In the genomic region with DNA sequence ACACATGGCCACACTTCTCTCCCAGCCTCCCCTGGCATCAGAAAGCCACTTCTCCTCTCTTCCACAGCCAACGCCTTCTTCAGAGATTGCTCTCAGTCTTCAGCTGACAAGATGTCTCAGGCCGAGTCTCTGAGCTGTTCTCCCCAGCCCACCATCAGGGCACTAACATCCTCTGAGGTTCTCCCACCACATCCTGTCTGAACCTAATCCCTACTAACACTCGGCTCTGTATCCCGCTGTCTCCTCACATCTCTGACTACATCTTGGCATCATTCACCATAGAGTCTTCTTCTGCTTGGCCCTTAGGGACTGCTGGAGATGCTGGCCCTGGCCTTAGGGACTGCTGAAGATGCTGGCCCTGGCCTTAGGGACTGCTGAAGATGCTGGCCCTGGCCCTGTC, we compare ENCODE assay signal across 13 mouse cellular contexts.
"Had no signal": no experiment of that assay in that cellular context is flagged by ENCODE, and none has a peak within 500 bp of the region (broad histone marks: within the 10 kb centered on the region; RNA-seq: fewer than 3 reads in every experiment).

No protein-coding gene starts in this region.

- ATAC-seq: lung, postnatal 0 days had no signal

- H3K4me1 ChIP-seq: liver, embryonic 15.5 days had no signal

- H3K36me3 ChIP-seq: kidney, embryonic 15.5 days; limb, embryonic 10.5 days; liver, embryonic 15.5 days; neural tube, embryonic 12.5 days had no signal

- H3K27me3 ChIP-seq: neural tube, embryonic 12.5 days had no signal

- H3K9me3 ChIP-seq: kidney, embryonic 15.5 days; limb, embryonic 10.5 days; liver, embryonic 15.5 days; neural tube, embryonic 12.5 days had no signal

- DNase-seq: kidney, adult 2 months; kidney, postnatal 14 days; lung, adult 2 months; lung, postnatal 36 days; midbrain, embryonic 14.5 days; thymus, adult 2 months; thymus, postnatal 36 days had no signal

- H3K4me3 ChIP-seq: kidney, embryonic 15.5 days; left cerebral cortex, adult 2 months; limb, embryonic 10.5 days; liver, embryonic 15.5 days; neural tube, embryonic 12.5 days had no signal
